Mouse (Mus musculus) MEL (cell line): ENCODE measurements around the gene Tfap4. TPM values are rescaled to one million over a fixed set of nuclear protein-coding genes. Genes with fewer than 3 reads are reported as not detected.

Source experiments
- DNase-seq: peaks from one replicate; pipeline ENCODE4 v3.0.0; 2011; ENCODE audit warnings: low read depth, low spot score
- H3K27ac ChIP-seq: 2 replicates; pipeline ENCODE4 v1.5.1; 2012; ENCODE audit warnings: low read depth, mild to moderate bottlenecking, control low read depth, low read length, moderate library complexity; ENCODE audit not compliant: control insufficient read depth
- H3K27me3 ChIP-seq, 2 experiments: fragments of 150-350 bp in 1 of 2; sonication (generic) in 1 of 2; 2 replicates each; pipeline ENCODE4 v1.6.1; 2012; ENCODE audit warnings: low read length in 2 of 2, mild to moderate bottlenecking in 2 of 2, improper control_type of control experiment in 1 of 2, moderate library complexity in 1 of 2; ENCODE audit not compliant: insufficient read depth in 2 of 2, control insufficient read depth in 1 of 2
- H3K36me3 ChIP-seq, 2 experiments: 2 replicates each; pipeline ENCODE4 v1.6.1; 2012 to 2014; ENCODE audit warnings: low read length in 2 of 2, improper control_type of control experiment in 1 of 2, inconsistent platforms in 1 of 2, mild to moderate bottlenecking in 1 of 2; ENCODE audit not compliant: insufficient read depth in 2 of 2, control insufficient read depth in 1 of 2
- H3K4me1 ChIP-seq, 2 experiments: fragments of 150-350 bp in 1 of 2; sonication (generic) in 1 of 2; 2 replicates each; pipeline ENCODE4 v1.6.1; 2012; ENCODE audit warnings: low read length in 2 of 2, improper control_type of control experiment in 1 of 2, mild to moderate bottlenecking in 1 of 2; ENCODE audit not compliant: insufficient read depth in 2 of 2, control insufficient read depth in 1 of 2
- H3K4me3 ChIP-seq, 2 experiments: fragments of 150-350 bp in 1 of 2; sonication (generic) in 1 of 2; 2 replicates each; pipeline ENCODE4 v1.5.1; 2012; ENCODE audit warnings: low read depth in 2 of 2, low read length in 2 of 2, mild to moderate bottlenecking in 2 of 2, moderate library complexity in 2 of 2, control low read depth in 1 of 2, improper control_type of control experiment in 1 of 2; ENCODE audit not compliant: control insufficient read depth in 1 of 2, insufficient read depth in 1 of 2
- H3K79me2 ChIP-seq: 2 replicates; pipeline ENCODE4 v1.6.1; 2012; ENCODE audit warnings: mild to moderate bottlenecking, low read length, moderate library complexity; ENCODE audit not compliant: control insufficient read depth, poor library complexity, insufficient read depth
- H3K9ac ChIP-seq: 2 replicates; pipeline ENCODE4 v1.6.1; 2012; ENCODE audit warnings: low read depth, mild to moderate bottlenecking, control low read depth, low read length, moderate library complexity; ENCODE audit not compliant: control insufficient read depth, poor library complexity, severe bottlenecking
- H3K9me3 ChIP-seq: fragments of 150-350 bp; sonication (generic); replicated peaks from 2 replicates; pipeline ENCODE4 v1.6.1; 2012; ENCODE audit warnings: mild to moderate bottlenecking, low read length, improper control_type of control experiment, moderate library complexity; ENCODE audit not compliant: insufficient read depth
- CHD1 ChIP-seq: IDR thresholded peaks from 2 replicates; pipeline ENCODE4 v1.6.1; 2012; ENCODE audit warnings: low read depth, mild to moderate bottlenecking, inconsistent platforms, low read length, improper control_type of control experiment
- CHD2 ChIP-seq: IDR thresholded peaks from 2 replicates; pipeline ENCODE4 v1.6.1; 2011; ENCODE audit warnings: low read length, improper control_type of control experiment
- CTCF ChIP-seq, 3 experiments: IDR thresholded peaks in 2 of 3; conservative IDR thresholded peaks in 1 of 3; 2 replicates each; pipeline ENCODE4 v1.5.1; 2011 to 2012; ENCODE audit warnings: low read length in 3 of 3, low read depth in 2 of 3, mild to moderate bottlenecking in 2 of 3, improper control_type of control experiment in 1 of 3, inconsistent platforms in 1 of 3, mixed read lengths in 1 of 3, moderate library complexity in 1 of 3; ENCODE audit not compliant: control insufficient read depth in 1 of 3, insufficient read depth in 1 of 3, poor library complexity in 1 of 3, severe bottlenecking in 1 of 3
- E2F4 ChIP-seq: IDR thresholded peaks from 2 replicates; pipeline ENCODE4 v1.6.1; 2011; ENCODE audit warnings: low read depth, low read length, improper control_type of control experiment, borderline replicate concordance
- ELF1 ChIP-seq: IDR thresholded peaks from 2 replicates; pipeline ENCODE4 v1.6.1; 2014; ENCODE audit warnings: low read depth, mild to moderate bottlenecking, inconsistent platforms, low read length, improper control_type of control experiment, moderate library complexity
- GABPA ChIP-seq: IDR thresholded peaks from 2 replicates; pipeline ENCODE4 v1.6.1; 2012; ENCODE audit warnings: low read depth, mild to moderate bottlenecking, inconsistent platforms, low read length, improper control_type of control experiment, moderate library complexity
- GATA1 ChIP-seq: IDR thresholded peaks from 2 replicates; pipeline ENCODE4 v1.6.1; 2011; ENCODE audit warnings: low read depth, low read length, improper control_type of control experiment
- HCFC1 ChIP-seq: IDR thresholded peaks from 2 replicates; pipeline ENCODE4 v1.6.1; 2012; ENCODE audit warnings: low read depth, mild to moderate bottlenecking, inconsistent platforms, low read length, improper control_type of control experiment, moderate library complexity
- KAT2A ChIP-seq: conservative IDR thresholded peaks from 2 replicates; pipeline ENCODE4 v1.6.1; 2012; ENCODE audit warnings: low read depth, low read length, improper control_type of control experiment, inconsistent platforms
- MYC ChIP-seq: IDR thresholded peaks from 2 replicates; pipeline ENCODE4 v1.6.1; 2011; ENCODE audit warnings: low read depth, mild to moderate bottlenecking, low read length, improper control_type of control experiment, moderate library complexity
- NELFE ChIP-seq: IDR thresholded peaks from 2 replicates; pipeline ENCODE4 v1.6.1; 2011; ENCODE audit warnings: low read depth, low read length, improper control_type of control experiment
- NRF1 ChIP-seq: IDR thresholded peaks from 2 replicates; pipeline ENCODE4 v1.6.1; 2014; ENCODE audit warnings: low read depth, mild to moderate bottlenecking, inconsistent platforms, low read length, improper control_type of control experiment, moderate library complexity; ENCODE audit not compliant: poor library complexity, insufficient read depth, severe bottlenecking
- POLR2AphosphoS2 ChIP-seq: IDR thresholded peaks from 2 replicates; pipeline ENCODE4 v1.6.1; 2011; ENCODE audit warnings: low read length, improper control_type of control experiment
- RAD21 ChIP-seq: IDR thresholded peaks from 2 replicates; pipeline ENCODE4 v1.6.1; 2011; ENCODE audit warnings: mild to moderate bottlenecking, low read depth, low read length, improper control_type of control experiment
- SIN3A ChIP-seq: IDR thresholded peaks from 2 replicates; pipeline ENCODE4 v1.6.1; 2012; ENCODE audit warnings: low read length, improper control_type of control experiment, inconsistent platforms
- TAL1 ChIP-seq: IDR thresholded peaks from 2 replicates; pipeline ENCODE4 v1.6.1; 2012; ENCODE audit warnings: mild to moderate bottlenecking, inconsistent platforms, low read length, moderate library complexity, mixed read lengths
- USF1 ChIP-seq: IDR thresholded peaks from 2 replicates; pipeline ENCODE4 v1.6.1; 2014; ENCODE audit warnings: low read depth, mild to moderate bottlenecking, inconsistent platforms, low read length, improper control_type of control experiment, moderate library complexity
- ZC3H11A ChIP-seq: IDR thresholded peaks from 2 replicates; pipeline ENCODE4 v1.6.1; 2012; ENCODE audit warnings: low read depth, mild to moderate bottlenecking, inconsistent platforms, low read length, improper control_type of control experiment
- ZKSCAN1 ChIP-seq: IDR thresholded peaks from 2 replicates; pipeline ENCODE4 v1.6.1; 2012; ENCODE audit warnings: low read depth, mild to moderate bottlenecking, inconsistent platforms, low read length, improper control_type of control experiment, moderate library complexity
- ZMIZ1 ChIP-seq: IDR thresholded peaks from 2 replicates; pipeline ENCODE4 v1.6.1; 2012; ENCODE audit warnings: low read depth, mild to moderate bottlenecking, inconsistent platforms, low read length, improper control_type of control experiment, moderate library complexity
- ZNF384 ChIP-seq: IDR thresholded peaks from 2 replicates; pipeline ENCODE4 v1.6.1; 2012; ENCODE audit warnings: low read depth, mild to moderate bottlenecking, inconsistent platforms, low read length, improper control_type of control experiment
- polyA plus RNA-seq, 2 experiments: library from polyadenylated mRNA; stranded (reverse) in 1 of 2; unstranded in 1 of 2; fragments of >175 nt in 1 of 2; fragments of >200 nt in 1 of 2; gene quantifications; 2 replicates each; pipeline versions ENCODE4 v1.2.1 to v1.2.4; 2012; ENCODE audit warnings: low replicate concordance in 2 of 2, low read depth in 1 of 2; ENCODE audit not compliant: insufficient read length in 2 of 2, insufficient read depth in 1 of 2, missing spikeins in 1 of 2
- total RNA-seq: library from RNA; depleted of rRNA; stranded (reverse); fragments of 300-350 nt; gene quantifications from 2 replicates; pipeline ENCODE4 v1.2.3, GENCODE M21; 2012

Tfap4 gene
- total and polyA plus RNA-seq, 3 experiments: 26.2 to 217 (median 40.3) TPM

- Histone ChIP-seq H3K79me2 (peaks cover 11% of the 10 kb centered on the region), H3K9me3 (no peaks in the 10 kb centered on the region), H3K27ac (no peak overlapping the region), H3K27me3 (no peaks in the 10 kb centered on the region), H3K4me3 (no peak overlapping the region), H3K9ac (no peak overlapping the region), H3K36me3 (peaks cover 6 to 15% of the 10 kb centered on the region in 2 experiments; a peak in 3 of 4 replicates), H3K4me1 (peaks cover 4 to 15% of the 10 kb centered on the region in 2 experiments)
- TF ChIP-seq POLR2AphosphoS2 (no peak), NRF1 (no peak), ELF1 (no peak), KAT2A (no peak), ZMIZ1 (no peak), MYC (no peak), CTCF (IDR thresholded peaks at IDR 0.05 in 2 of 3, conservative IDR thresholded peaks at IDR 0.05 in 1 of 3; ENCODE audit: control insufficient read depth in 1 of 3, insufficient read depth in 1 of 3, low read depth in 2 of 3, low read length in 3 of 3, poor library complexity in 1 of 3, severe bottlenecking in 1 of 3) (peak; percentile 38 to 59 (median 44); a peak in 5 of 6 replicates), RAD21 (peak; percentile 13; the same call in 1 of the 2 replicates), TAL1 (no peak), CHD2 (no peak), ZKSCAN1 (no peak), HCFC1 (no peak), ZC3H11A (no peak), SIN3A (no peak), NELFE (no peak), ZNF384 (peak; percentile 89), E2F4 (no peak), GATA1 (no peak)
- DNase-seq: no peak
Observed at GRCm38 (mm10) chr16:4548953-4549688, 10.5 kb downstream of the Tfap4 start.

GRCm38 (mm10) chr16:4547611-4548010, 12.0 kb downstream of the Tfap4 start:
- no peak for DNase-seq
- H3K9me3 ChIP-seq: no peaks in the 10 kb centered on the region
- no peak for TF ChIP-seq CTCF (IDR thresholded peaks at IDR 0.05 in 2 of 3, conservative IDR thresholded peaks at IDR 0.05 in 1 of 3; ENCODE audit: control insufficient read depth in 1 of 3, insufficient read depth in 1 of 3, low read depth in 2 of 3, low read length in 3 of 3, poor library complexity in 1 of 3, severe bottlenecking in 1 of 3)
- TF ChIP-seq NELFE: no peak
- no peak for TF ChIP-seq CHD1
- TF ChIP-seq ELF1: no peak
- TF ChIP-seq USF1: no peak
- TF ChIP-seq GABPA: no peak
- TF ChIP-seq HCFC1: no peak
- TF ChIP-seq, all 39 proteins: peak for 0
- H3K4me3 ChIP-seq: no peak overlapping the region
- no peak overlapping the region for H3K27ac ChIP-seq
- peaks cover 2 to 6% of the 10 kb centered on the region in 2 experiments; a peak in 3 of 4 replicates for H3K36me3 ChIP-seq
- H3K9ac ChIP-seq: no peak overlapping the region
- H3K4me1 ChIP-seq: peaks cover 0 to 6% of the 10 kb centered on the region in 2 experiments; a peak in 2 of 4 replicates
- no peaks in the 10 kb centered on the region for H3K79me2 ChIP-seq
- H3K27me3 ChIP-seq: no peaks in the 10 kb centered on the region
